In the genomic region with DNA sequence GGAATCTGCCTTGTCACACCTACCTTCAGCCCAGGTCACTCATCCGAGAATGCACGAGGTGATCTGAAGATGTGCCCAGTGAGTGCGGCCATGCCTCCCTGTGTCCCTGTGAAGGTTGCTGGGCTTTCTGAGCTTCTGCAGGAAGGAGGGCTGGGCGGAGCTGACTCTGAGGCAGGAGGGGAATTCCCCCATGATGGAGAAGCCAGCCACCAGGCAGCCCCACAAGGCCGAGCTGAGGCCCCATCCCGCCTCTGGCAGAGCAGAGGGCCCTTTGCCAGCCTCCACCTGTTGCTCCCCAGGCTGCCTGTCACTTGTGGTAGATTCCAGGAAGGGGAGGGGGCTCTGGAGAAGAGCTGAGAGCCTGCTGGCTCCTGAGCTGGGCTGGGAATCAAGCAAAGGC, we compare ENCODE assay signal across 8 mouse cellular contexts. TPM values are rescaled to one million over a fixed set of nuclear protein-coding genes. Genes with fewer than 3 reads are reported as not detected.
DNase-seq lines count a peak whose midpoint lies in the region; ATAC-seq lines count a peak whose summit lies in the region.

A gene (minus strand): TSS at position 108 of the 400 bp plus-strand sequence.

- WGBS in forebrain, embryonic 16.5 days: 39% methylated on average over 6 of the region's 6 CpGs
- WGBS in hindbrain, embryonic 10.5 days: 32% methylated on average over 6 of the region's 6 CpGs
- 42% methylated on average over 6 of the region's 6 CpGs for WGBS in midbrain, embryonic 16.5 days

- H3K27me3 ChIP-seq in forebrain, embryonic 16.5 days (replicated peaks; ENCODE audit: control insufficient read depth, insufficient read depth, low read length): no peaks in the 10 kb centered on the region
- no peaks in the 10 kb centered on the region for H3K27me3 ChIP-seq in hindbrain, embryonic 10.5 days (ENCODE audit: insufficient read depth, poor library complexity, severe bottlenecking)
- H3K27me3 ChIP-seq in midbrain, embryonic 16.5 days (ENCODE audit: control insufficient read depth, insufficient read depth, low read depth, low read length): no peaks in the 10 kb centered on the region

- intact Hi-C loops in left cerebral cortex, postnatal 10 days (cut with DNase I): no loop called here

- H3K27ac ChIP-seq in forebrain, embryonic 16.5 days (ENCODE audit: low read length): no peak within 1 kb of the TSS
- 0 out of 2 replicates have a peak within 1 kb of the TSS, but pooled peaks have one; percentile 18 for H3K27ac ChIP-seq in hindbrain, embryonic 10.5 days
- no peak within 1 kb of the TSS for H3K27ac ChIP-seq in midbrain, embryonic 16.5 days (ENCODE audit: low read length)

- no peaks in the 10 kb centered on the region for H3K36me3 ChIP-seq in forebrain, embryonic 16.5 days (ENCODE audit: control insufficient read depth, insufficient read depth)
- no peaks in the 10 kb centered on the region for H3K36me3 ChIP-seq in hindbrain, embryonic 10.5 days
- no peaks in the 10 kb centered on the region for H3K36me3 ChIP-seq in midbrain, embryonic 16.5 days (ENCODE audit: control insufficient read depth, insufficient read depth, low read length)

- ATAC-seq in forebrain, embryonic 16.5 days: no peak
- ATAC-seq in midbrain, embryonic 16.5 days: no peak

- peak; percentile 41 to 44 for DNase-seq in cerebellum, postnatal 10 days
- DNase-seq in cerebellum, postnatal 36 days: no peak
- peak; percentile 37 for DNase-seq in ZHBTc4 (ENCODE audit: low read depth, low spot score)
- DNase-seq in hindbrain, embryonic 10.5 days (ENCODE audit: low spot score): no peak
- DNase-seq in left cerebral cortex, postnatal 10 days (ENCODE audit: extremely low spot score in 1 of 2, low spot score in 2 of 2): no peak
- DNase-seq in right cerebral cortex, postnatal 10 days (ENCODE audit: low spot score in 2 of 2): no peak

- no peak within 1 kb of the TSS for H3K4me2 ChIP-seq in forebrain, embryonic 16.5 days (ENCODE audit: low read length)
- H3K4me2 ChIP-seq in midbrain, embryonic 16.5 days (ENCODE audit: low read length): no peak within 1 kb of the TSS

- no peaks in the 10 kb centered on the region for H3K4me1 ChIP-seq in forebrain, embryonic 16.5 days (replicated peaks; ENCODE audit: control insufficient read depth, insufficient read depth, low read length)
- H3K4me1 ChIP-seq in hindbrain, embryonic 10.5 days (replicated peaks): peaks cover 16% of the 10 kb centered on the region; the same call in 1 of the 2 replicates
- H3K4me1 ChIP-seq in midbrain, embryonic 16.5 days (ENCODE audit: control insufficient read depth, insufficient read depth, low read length): no peaks in the 10 kb centered on the region

- H3K9ac ChIP-seq in forebrain, embryonic 16.5 days (replicated peaks; ENCODE audit: low read depth, low read length): no peak within 1 kb of the TSS
- H3K9ac ChIP-seq in midbrain, embryonic 16.5 days (ENCODE audit: low read depth, low read length): no peak within 1 kb of the TSS

- no peaks in the 10 kb centered on the region for H3K9me3 ChIP-seq in forebrain, embryonic 16.5 days (ENCODE audit: control insufficient read depth, low read length)
- H3K9me3 ChIP-seq in hindbrain, embryonic 10.5 days: no peaks in the 10 kb centered on the region
- H3K9me3 ChIP-seq in midbrain, embryonic 16.5 days (replicated peaks; ENCODE audit: control insufficient read depth, low read length, poor library complexity, severe bottlenecking): no peaks in the 10 kb centered on the region

- no peak within 1 kb of the TSS for H3K4me3 ChIP-seq in forebrain, embryonic 16.5 days (replicated peaks; ENCODE audit: low read length)
- H3K4me3 ChIP-seq in hindbrain, embryonic 10.5 days: no peak within 1 kb of the TSS
- no peak within 1 kb of the TSS for H3K4me3 ChIP-seq in midbrain, embryonic 16.5 days (ENCODE audit: low read depth, low read length)

RNA-seq across cellular contexts. Expression of the gene that starts here (rescaled TPM):
- 12.7 and 13.2 TPM in 2 replicates for polyA plus RNA-seq in forebrain, embryonic 16.5 days (2015; fragmentation: Nextera tagmentation; extraction: Ambion mirVana)
- polyA plus RNA-seq in hindbrain, embryonic 10.5 days (2016; fragmentation: Nextera tagmentation; extraction: Ambion mirVana): 14.2 and 14.7 TPM in 2 replicates
- 10 to 100 TPM; 28.2 to 31.0 TPM for total RNA-seq in left cerebral cortex, postnatal 10 days (2021)
- 16.4 and 17.4 TPM in 2 replicates for polyA plus RNA-seq in midbrain, embryonic 16.5 days (2015; fragmentation: Nextera tagmentation; extraction: Ambion mirVana)

Comparison
In these comparisons a context has a peak if more than half of its experiments do, and no peak if none do; other contexts are left out.
1. DNase-seq: peak in cerebellum, postnatal 10 days (2 of 2) and ZHBTc4 (single experiment); none in cerebellum, postnatal 36 days (0 of 2), hindbrain, embryonic 10.5 days (single experiment), left cerebral cortex, postnatal 10 days (0 of 2) and right cerebral cortex, postnatal 10 days (0 of 2).